Mouse (Mus musculus) forelimb bud, embryonic 11.5 days (tissue): ENCODE measurements around the gene Fbrsl1.
A peak's percentile ranks its signal among the peaks of the same experiment; 100 is the strongest.

ENCODE experiments used
- DNase-seq: peaks from one replicate; pipeline ENCODE4 v3.0.0-alpha.2; 2012; ENCODE audit warnings: low read depth, low spot score

The Fbrsl1 gene

GRCm38 (mm10) chr5:110448436-110449134 is at the start of gene Fbrsl1:
Gene Fbrsl1, minus strand, starts transcription at chr5:110448503.
- DNase-seq = peak; percentile 97

- DNase-seq = no peak
Measured at GRCm38 (mm10) chr5:110498071-110498470, 49.8 kb upstream of the Fbrsl1 start.

GRCm38 (mm10) chr5:110497556-110497955 is 49.3 kb upstream of the Fbrsl1 start:
- no peak for DNase-seq

GRCm38 (mm10) chr5:110495051-110495450 is 46.7 kb upstream of the Fbrsl1 start:
- no peak for DNase-seq

- no peak for DNase-seq
Measured at GRCm38 (mm10) chr5:110494396-110494795, 46.1 kb upstream of the Fbrsl1 start.

GRCm38 (mm10) chr5:110493785-110494184 is 45.5 kb upstream of the Fbrsl1 start:
- peak; percentile 75 for DNase-seq

GRCm38 (mm10) chr5:110489639-110490038 is 41.3 kb upstream of the Fbrsl1 start:
- DNase-seq = no peak

- DNase-seq = no peak
Measured at GRCm38 (mm10) chr5:110487943-110488342, 39.6 kb upstream of the Fbrsl1 start.

GRCm38 (mm10) chr5:110486674-110487334 is 38.5 kb upstream of the Fbrsl1 start:
- DNase-seq = no peak

GRCm38 (mm10) chr5:110484711-110485110 is 36.4 kb upstream of the Fbrsl1 start:
- no peak for DNase-seq

GRCm38 (mm10) chr5:110479228-110479627 is 30.9 kb upstream of the Fbrsl1 start:
- no peak for DNase-seq

- DNase-seq = no peak
Measured at GRCm38 (mm10) chr5:110474156-110474555, 25.9 kb upstream of the Fbrsl1 start.

GRCm38 (mm10) chr5:110472834-110473233 is 24.5 kb upstream of the Fbrsl1 start:
- DNase-seq = no peak

GRCm38 (mm10) chr5:110471981-110472476 is 23.7 kb upstream of the Fbrsl1 start:
- no peak for DNase-seq

GRCm38 (mm10) chr5:110471285-110471684 is 23.0 kb upstream of the Fbrsl1 start:
- no peak for DNase-seq

GRCm38 (mm10) chr5:110469227-110469925 is 21.1 kb upstream of the Fbrsl1 start:
- DNase-seq = no peak

GRCm38 (mm10) chr5:110468296-110468695 is 20.0 kb upstream of the Fbrsl1 start:
- DNase-seq = no peak

GRCm38 (mm10) chr5:110467725-110468124 is 19.4 kb upstream of the Fbrsl1 start:
- no peak for DNase-seq

GRCm38 (mm10) chr5:110466531-110467424 is 18.5 kb upstream of the Fbrsl1 start:
- no peak for DNase-seq

GRCm38 (mm10) chr5:110462646-110463045 is 14.3 kb upstream of the Fbrsl1 start:
- DNase-seq = no peak

GRCm38 (mm10) chr5:110458936-110459335 is 10.6 kb upstream of the Fbrsl1 start:
- no peak for DNase-seq
